ENCODE assay signal across 8 mouse cellular contexts in genomic region chr11:60417717-60418472, GRCm38 (mm10). TPM values are rescaled to one million over a fixed set of nuclear protein-coding genes. Genes with fewer than 3 reads are reported as not detected.
DNase-seq lines count a peak whose midpoint lies in the region; ATAC-seq and TF ChIP-seq lines count a peak whose summit lies in the region.

Gene Atpaf2 (minus strand): TSS chr11:60418457.

- H3K4me1 ChIP-seq in CH12.LX (ENCODE audit: control insufficient read depth in 1 of 2, insufficient read depth in 2 of 2), result peaks cover 7 to 54% of the 10 kb centered on the region in 2 experiments
- peaks cover 16% of the 10 kb centered on the region for H3K4me1 ChIP-seq in intestine, embryonic 15.5 days (replicated peaks)
- peaks cover 22 to 23% of the 10 kb centered on the region in 2 experiments for H3K4me1 ChIP-seq in liver, embryonic 14.5 days (replicated peaks; ENCODE audit: control insufficient read depth in 2 of 2, insufficient read depth in 2 of 2, low read length in 1 of 2)

- no peak for TF ChIP-seq CTCF in CH12.LX (conservative IDR thresholded peaks at IDR 0.05 in 1 of 2, IDR thresholded peaks at IDR 0.05 in 1 of 2; ENCODE audit: low read depth in 2 of 2, low read length in 2 of 2)
- no peak for TF ChIP-seq CTCF in liver, embryonic 14.5 days (IDR thresholded peaks at IDR 0.05; ENCODE audit: low read depth)

- DNase-seq in frontal cortex, postnatal 25 days (ENCODE audit: low spot score in 2 of 2), result no peak
- DNase-seq in CH12.LX (ENCODE audit: extremely low read depth), result no peak
- DNase-seq in gastrocnemius, postnatal 14 days, result peak; percentile 29
- peak in 2 of 3 experiments; percentile 11 to 13 for DNase-seq in liver, embryonic 14.5 days (ENCODE audit: low read depth in 3 of 3, low spot score in 3 of 3)
- peak; percentile 47 for DNase-seq in retina, embryonic 14.5 days (ENCODE audit: low spot score)

- no peaks in the 10 kb centered on the region for H3K27me3 ChIP-seq in CH12.LX (replicated peaks)
- H3K27me3 ChIP-seq in intestine, embryonic 15.5 days (replicated peaks), result no peaks in the 10 kb centered on the region
- H3K27me3 ChIP-seq in liver, embryonic 14.5 days (ENCODE audit: control insufficient read depth, insufficient read depth, low read length), result no peaks in the 10 kb centered on the region

- no peaks in the 10 kb centered on the region for H3K9me3 ChIP-seq in CH12.LX (replicated peaks; ENCODE audit: low read length)
- H3K9me3 ChIP-seq in intestine, embryonic 15.5 days, result no peaks in the 10 kb centered on the region
- H3K9me3 ChIP-seq in liver, embryonic 14.5 days (ENCODE audit: control insufficient read depth, low read length), result no peaks in the 10 kb centered on the region

- TF ChIP-seq POLR2A in CH12.LX (IDR thresholded peaks at IDR 0.05; ENCODE audit: low read depth, low read length), result no peak

- TF ChIP-seq EP300 in CH12.LX (IDR thresholded peaks at IDR 0.05; ENCODE audit: low read length), result no peak
- TF ChIP-seq EP300 in liver, embryonic 14.5 days (IDR thresholded peaks at IDR 0.05; ENCODE audit: low read depth), result no peak

- H3K27ac ChIP-seq in CH12.LX (ENCODE audit: insufficient read depth, low read depth), result peak within 1 kb of the TSS; percentile 70
- H3K27ac ChIP-seq in intestine, embryonic 15.5 days, result peak within 1 kb of the TSS; percentile 91
- H3K27ac ChIP-seq in liver, embryonic 14.5 days, result peak within 1 kb of the TSS; percentile 31

- H3K4me2 ChIP-seq in CH12.LX (ENCODE audit: insufficient read depth, low read depth, poor library complexity, severe bottlenecking), result peak within 1 kb of the TSS; percentile 86
- H3K4me2 ChIP-seq in intestine, embryonic 15.5 days (replicated peaks), result peak within 1 kb of the TSS; percentile 85
- H3K4me2 ChIP-seq in liver, embryonic 14.5 days (ENCODE audit: low read depth), result peak within 1 kb of the TSS; percentile 99

- H3K9ac ChIP-seq in CH12.LX (ENCODE audit: insufficient read depth, low read depth), result peak within 1 kb of the TSS; percentile 87
- peak within 1 kb of the TSS; percentile 95 for H3K9ac ChIP-seq in intestine, embryonic 15.5 days
- peak within 1 kb of the TSS; percentile 79 for H3K9ac ChIP-seq in liver, embryonic 14.5 days (replicated peaks)

- dilution Hi-C loops in CH12.LX (cut with MboI; ENCODE audit: extremely low pct_ligation_motif_present, extremely low pct_unique_long_range_greater_than_20kb, low sequenced_read_pairs), result no loop called here

- no peak for TF ChIP-seq RAD21 in CH12.LX (IDR thresholded peaks at IDR 0.05; ENCODE audit: low read depth, low read length)

- peaks cover 0 to 28% of the 10 kb centered on the region in 2 experiments for H3K36me3 ChIP-seq in CH12.LX (replicated peaks in 1 of 2; ENCODE audit: control insufficient read depth in 1 of 2, insufficient read depth in 1 of 2, low read length in 1 of 2)
- H3K36me3 ChIP-seq in intestine, embryonic 15.5 days, result no peaks in the 10 kb centered on the region
- peaks cover 2% of the 10 kb centered on the region; the same call in 1 of the 2 replicates for H3K36me3 ChIP-seq in liver, embryonic 14.5 days (replicated peaks; ENCODE audit: control insufficient read depth, insufficient read depth, low read depth)

- intact Hi-C loops in gastrocnemius, postnatal 14 days (cut with DNase I; ENCODE audit: low total_unique reads), result loop anchor here (10.0 kb wide), 2 partner anchors 63 to 313 kb away; partner anchors contain the start of genes Drc3, Rai1 and Tom1l2

- H3K4me3 ChIP-seq in CH12.LX (replicated peaks in 1 of 3; ENCODE audit: low read depth in 2 of 3, low read length in 2 of 3, poor library complexity in 1 of 3), result peak within 1 kb of the TSS; percentile 80 to 94 (median 87)
- peak within 1 kb of the TSS; percentile 92 for H3K4me3 ChIP-seq in intestine, embryonic 15.5 days (replicated peaks)
- H3K4me3 ChIP-seq in liver, embryonic 14.5 days (ENCODE audit: insufficient read depth in 1 of 2, low read depth in 2 of 2, low read length in 2 of 2), result peak within 1 kb of the TSS; percentile 72 to 85

- peaks cover 35% of the 10 kb centered on the region for H3K79me2 ChIP-seq in CH12.LX (replicated peaks; ENCODE audit: control insufficient read depth, extremely low read depth, insufficient read depth, poor library complexity, severe bottlenecking)

- ATAC-seq in frontal cortex, adult (ENCODE audit: low TSS enrichment), result peak; percentile 9; the same call in 1 of the 2 replicates
- ATAC-seq in common myeloid progenitor, adult 5-6 weeks (replicated peaks; ENCODE audit: low read depth, poor library complexity, severe bottlenecking), result peak; percentile 3; the same call in 1 of the 2 replicates
- peak; percentile 38 for ATAC-seq in intestine, embryonic 15.5 days
- peak; percentile 34 for ATAC-seq in liver, embryonic 14.5 days (ENCODE audit: insufficient read depth)

- under 1% methylated on average over 39 of the region's 39 CpGs for WGBS in intestine, embryonic 15.5 days
- WGBS in liver, embryonic 14.5 days (ENCODE audit: insufficient replicate concordance), result under 1% methylated on average over 38 of the region's 39 CpGs

- in situ Hi-C loops in CH12.LX (cut with MboI; ENCODE audit: low pct_ligation_motif_present, low pct_unique_long_range_greater_than_20kb, low sequenced_read_pairs), result loop anchor here (5.0 to 25.0 kb wide), 3 partner anchors 163 to 331 kb away; no protein-coding TSS in a partner anchor

TF ChIP-seq in CH12.LX, 34 proteins besides CTCF, POLR2A, EP300 and RAD21:
- TF ChIP-seq CHD2 (IDR thresholded peaks at IDR 0.05; ENCODE audit: low read length) (0 out of 2 replicates have a peak, but pooled peaks have one; percentile 15), UBTF (IDR thresholded peaks at IDR 0.05; ENCODE audit: low read depth, low read length) (0 out of 2 replicates have a peak, but pooled peaks have one; percentile 60), KAT2A (IDR thresholded peaks at IDR 0.05; ENCODE audit: insufficient replicate concordance, low read length) (0 out of 2 replicates have a peak, but pooled peaks have one; percentile 19), ZMIZ1 (IDR thresholded peaks at IDR 0.05; ENCODE audit: low read depth, low read length) (no peak), BHLHE40 (IDR thresholded peaks at IDR 0.05; ENCODE audit: low read depth, low read length) (0 out of 2 replicates have a peak, but pooled peaks have one; percentile 8), JUN (IDR thresholded peaks at IDR 0.05; ENCODE audit: insufficient read depth, low read depth, low read length) (no peak), TBP (conservative IDR thresholded peaks at IDR 0.05; ENCODE audit: low read depth, low read length) (0 out of 2 replicates have a peak, but pooled peaks have one; percentile 20), ELF1 (IDR thresholded peaks at IDR 0.05; ENCODE audit: low read depth, low read length) (0 out of 2 replicates have a peak, but pooled peaks have one; percentile 17), MAZ (IDR thresholded peaks at IDR 0.05; ENCODE audit: low read depth, low read length) (peak; percentile 28; the same call in 1 of the 2 replicates), TCF12 (IDR thresholded peaks at IDR 0.05; ENCODE audit: low read depth, low read length) (no peak)

RNA-seq across cellular contexts. Expression of gene Atpaf2, which starts in this region (rescaled TPM):
- total RNA-seq in CH12.LX (2012; rRNA removed) (47.8 and 62.4 TPM in 2 replicates), CH12.LX (2014; rRNA removed) (72.6 and 79.2 TPM in 2 replicates)
- 56.9 and 78.6 TPM in 2 replicates for polyA plus RNA-seq in CH12.LX (2012; ENCODE audit: insufficient read length, low read depth)
- total RNA-seq in common myeloid progenitor, adult 5-6 weeks (2017), result 46.2 and 57.6 TPM in 2 replicates
- 10 to 100 TPM; 25.3 to 30.4 TPM for total RNA-seq in gastrocnemius, postnatal 14 days (2021)
- polyA plus RNA-seq in intestine, embryonic 15.5 days (2015; fragmentation: Nextera tagmentation; extraction: Ambion mirVana), result 57.6 and 62.7 TPM in 2 replicates
- polyA plus RNA-seq in liver, embryonic 14.5 days (2012; rRNA removed), result 19.0 and 19.4 TPM in 2 replicates
- 25.2 and 30.9 TPM in 2 replicates for polyA plus RNA-seq in liver, embryonic 14.5 days (2014; fragmentation: Nextera tagmentation; extraction: Ambion mirVana)

Comparison
In these comparisons a context has a peak if more than half of its experiments do, and no peak if none do; other contexts are left out.
1. DNase-seq: peak in gastrocnemius, postnatal 14 days (single experiment), liver, embryonic 14.5 days (2 of 3) and retina, embryonic 14.5 days (single experiment); none in frontal cortex, postnatal 25 days (0 of 2) and CH12.LX (single experiment).
2. H3K27ac ChIP-seq: peak in every context shown above with its lines; median percentile 91 in intestine, embryonic 15.5 days; 70 in CH12.LX; 31 in liver, embryonic 14.5 days.
3. Peak in every context shown above with its lines, with median percentiles within 50 percentile points of each other: ATAC-seq, H3K4me2 ChIP-seq, H3K4me3 ChIP-seq and H3K9ac ChIP-seq.